Mouse (Mus musculus) left cerebral cortex, adult 8-10 months (tissue): Measurements from ENCODE around the gene Tmem203. TPM values are rescaled to one million over a fixed set of nuclear protein-coding genes. Genes with fewer than 3 reads are reported as not detected.

Experiments used
- DNase-seq, 2 experiments: peaks; one replicate each; pipeline ENCODE4 v3.0.0; 2022; ENCODE audit warnings: low spot score in 2 of 2
- total RNA-seq, 4 experiments: library from RNA; stranded (reverse); gene quantifications; 2 replicates each; pipeline ENCODE4 v1.2.4; 2022

The Tmem203 gene
- total RNA-seq, 4 experiments from 2014 or later = 31.7 to 38.3 (median 36.3) TPM

DNA sequence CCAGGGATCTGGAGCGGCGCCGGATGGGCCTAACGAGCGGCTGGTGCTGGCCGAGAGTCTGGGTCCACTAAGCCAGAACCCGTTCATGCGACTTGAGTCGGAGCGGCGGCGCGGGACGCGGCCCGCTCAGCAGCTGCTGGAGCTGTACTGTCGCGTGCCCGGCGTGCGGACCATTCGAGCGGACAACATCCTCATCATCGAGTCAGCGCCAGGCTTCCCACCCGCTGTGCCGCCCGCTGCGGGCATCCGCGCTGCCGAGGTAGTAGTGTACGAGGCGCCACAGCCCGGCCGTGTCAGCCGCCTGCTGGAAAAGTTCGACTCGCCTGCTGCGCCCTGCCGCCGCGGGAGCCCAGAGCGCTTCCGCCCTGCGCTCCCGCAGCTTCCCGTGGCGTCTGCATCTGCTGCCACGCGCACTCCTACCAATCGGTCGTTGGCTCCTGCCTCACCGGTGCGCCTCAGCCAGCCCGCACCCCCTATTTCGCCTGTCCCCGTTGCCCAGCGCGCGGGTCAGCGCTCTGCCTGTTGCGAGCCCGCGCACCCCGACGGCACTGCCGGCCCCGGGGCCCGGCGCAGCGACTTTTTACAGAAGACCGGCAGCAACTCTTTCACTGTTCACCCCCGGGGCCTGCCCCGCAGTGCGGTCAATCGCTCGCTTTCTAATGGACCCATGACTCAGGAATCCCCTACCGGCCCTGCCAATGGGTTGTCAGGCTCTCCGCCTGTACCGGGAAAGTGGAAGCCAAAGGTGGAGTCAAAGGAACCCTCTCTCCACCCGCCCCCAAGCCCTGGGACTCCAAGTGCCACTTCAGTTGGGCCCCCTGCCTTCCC is 7.8 kb downstream of the Tmem203 start:
- no peak for DNase-seq

DNA sequence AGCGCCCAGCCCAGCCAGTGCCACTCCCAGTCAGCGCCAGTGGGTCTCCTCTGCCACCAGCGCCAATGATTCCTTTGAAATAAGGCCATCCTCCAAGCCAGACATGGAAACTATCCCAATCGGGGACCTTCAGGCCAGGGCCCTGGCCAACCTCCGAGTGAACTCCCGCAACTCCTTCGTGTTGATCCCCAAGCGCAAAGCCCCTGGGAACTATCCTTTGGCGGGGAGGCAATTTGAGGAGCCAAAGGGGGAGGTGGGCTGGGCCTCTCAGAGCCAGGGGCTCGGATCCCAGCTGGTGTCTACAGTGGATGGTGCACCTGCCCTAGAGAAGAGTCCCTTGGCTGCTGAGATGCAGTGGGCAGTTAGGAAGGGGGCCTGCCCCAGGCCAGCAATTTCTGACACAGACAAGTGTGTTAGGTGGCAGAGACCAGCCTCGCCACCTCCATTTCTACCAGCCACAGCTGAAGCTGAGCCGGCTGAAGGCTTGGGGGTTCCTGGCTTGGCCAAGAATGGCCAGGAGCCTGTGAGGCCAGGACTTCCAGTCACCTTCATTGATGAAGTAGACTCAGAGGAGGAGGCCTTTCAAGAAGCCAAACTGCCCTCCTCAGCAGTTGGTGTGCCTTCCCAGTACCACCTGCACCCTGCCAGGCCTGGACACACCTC is 8.5 kb downstream of the Tmem203 start:
- DNase-seq = no peak

GRCm38 (mm10) chr2:25264286-25264660 is 9.0 kb downstream of the Tmem203 start:
- DNase-seq = no peak

DNA sequence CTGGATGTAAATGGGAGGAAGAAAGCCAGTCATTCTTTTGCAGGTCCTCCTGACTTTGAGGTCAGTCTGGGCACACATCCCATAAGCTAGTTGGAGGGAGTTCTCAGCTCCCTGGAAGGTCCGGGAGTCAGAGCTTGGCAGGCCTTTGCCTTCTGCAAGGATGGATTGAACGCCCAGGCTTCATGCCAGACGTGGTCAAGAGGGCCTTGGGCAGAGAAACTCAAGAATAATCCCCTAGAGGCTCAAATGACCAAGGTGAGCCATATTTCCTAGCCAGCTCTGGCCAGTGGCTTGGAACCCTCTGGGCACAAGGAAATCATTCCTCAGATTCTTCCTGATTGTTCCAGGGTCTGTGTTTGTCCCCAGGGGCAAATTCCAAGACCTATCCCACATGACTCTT is 9.6 kb downstream of the Tmem203 start:
- DNase-seq = no peak

DNA sequence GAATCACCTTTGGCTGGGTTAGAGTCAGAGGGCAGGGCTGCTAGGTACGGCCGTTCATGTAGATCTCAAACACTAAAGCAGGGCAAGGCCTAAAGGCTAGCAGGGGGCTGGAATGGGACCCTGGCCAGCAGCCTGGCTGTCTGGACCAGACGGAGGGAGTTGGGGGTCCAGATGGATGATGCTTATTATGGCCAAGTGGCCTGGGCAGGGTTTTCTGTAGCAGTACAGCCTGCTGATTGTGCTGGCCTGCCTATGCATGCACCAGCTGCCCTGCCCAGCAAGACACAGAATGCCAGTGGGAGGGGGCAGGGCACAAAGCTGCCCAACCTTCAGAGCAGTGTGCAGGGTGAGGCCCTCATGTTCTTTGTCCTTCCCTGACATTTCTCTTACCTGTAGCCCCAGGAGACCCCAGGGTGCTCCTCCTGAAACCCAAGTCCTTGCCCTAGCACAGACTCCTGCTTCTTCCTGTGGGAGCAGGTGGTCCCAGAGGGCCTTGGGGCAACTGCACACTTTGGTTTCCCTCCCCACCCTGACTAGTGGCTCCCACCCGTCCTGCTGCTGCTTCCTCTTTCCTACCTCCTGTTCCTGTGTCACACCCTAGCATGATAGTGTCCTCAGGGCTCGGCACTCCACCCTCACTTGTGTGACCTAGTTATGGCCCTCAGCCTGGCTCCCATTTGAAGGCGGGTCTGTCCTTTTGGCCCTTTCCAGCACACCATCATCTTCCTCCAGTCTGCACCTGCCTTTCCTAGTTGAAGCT is 10.8 kb downstream of the Tmem203 start:
- DNase-seq = no peak

DNA sequence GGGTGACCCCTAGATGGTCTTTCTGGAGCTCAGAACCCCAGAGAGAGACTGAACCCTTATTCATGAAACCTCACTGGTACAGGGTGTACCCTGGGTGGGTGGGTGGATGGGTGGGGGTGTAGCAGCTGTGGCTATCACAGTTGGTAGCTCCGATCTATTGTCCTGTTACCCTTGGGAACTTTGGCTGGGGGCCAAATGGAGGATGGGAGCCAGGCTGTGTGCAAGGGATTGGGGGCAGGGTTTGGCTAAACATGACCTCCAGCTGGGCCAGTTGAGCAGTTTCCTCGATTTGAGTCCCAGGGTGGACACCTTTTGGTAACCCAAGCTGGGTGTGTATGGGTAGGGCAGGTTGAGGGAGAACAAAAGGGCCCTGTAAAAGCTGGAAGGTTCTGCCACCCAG is 11.5 kb downstream of the Tmem203 start:
- DNase-seq = peak in 1 of 2 experiments; percentile 80

- peak in 1 of 2 experiments; percentile 72 for DNase-seq
Measured at GRCm38 (mm10) chr2:25267241-25267640, 12.0 kb downstream of the Tmem203 start.

DNA sequence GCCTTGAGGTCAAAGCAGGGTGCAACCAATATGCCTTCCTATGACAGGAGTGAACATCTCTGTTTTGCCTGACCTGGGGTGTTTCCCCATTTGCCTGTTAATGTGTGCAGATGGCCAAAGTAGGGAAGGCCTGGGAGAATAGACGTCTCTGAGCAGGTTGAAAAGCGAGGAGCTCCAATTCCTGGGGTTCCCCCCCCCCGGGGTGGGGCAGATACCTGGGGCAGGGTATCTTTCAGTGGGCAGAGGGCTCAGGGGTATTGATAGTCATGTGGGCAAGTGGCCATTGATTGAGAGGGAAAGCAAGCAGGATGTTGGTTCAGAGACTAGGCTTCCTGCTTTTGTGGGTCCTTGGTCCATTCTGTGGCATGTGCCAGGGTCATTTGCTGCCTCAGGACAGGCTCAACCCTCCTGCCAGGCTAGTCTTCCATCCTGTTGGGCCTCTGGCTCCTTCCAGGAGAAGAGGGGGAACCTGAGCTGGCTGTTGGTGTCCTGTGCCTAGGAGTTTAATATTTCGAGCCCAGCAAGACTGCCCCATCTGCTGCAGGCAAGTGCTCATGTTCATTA is 12.6 kb downstream of the Tmem203 start:
- no peak for DNase-seq

GRCm38 (mm10) chr2:25271827-25272511 is 16.7 kb downstream of the Tmem203 start, which contains the start of the genes Ssna1 and Anapc2:
Gene Ssna1, minus strand, starts transcription at chr2:25272438.
Gene Anapc2, plus strand, starts transcription at chr2:25272478.
- DNase-seq = peak; percentile 94 to 99

DNA sequence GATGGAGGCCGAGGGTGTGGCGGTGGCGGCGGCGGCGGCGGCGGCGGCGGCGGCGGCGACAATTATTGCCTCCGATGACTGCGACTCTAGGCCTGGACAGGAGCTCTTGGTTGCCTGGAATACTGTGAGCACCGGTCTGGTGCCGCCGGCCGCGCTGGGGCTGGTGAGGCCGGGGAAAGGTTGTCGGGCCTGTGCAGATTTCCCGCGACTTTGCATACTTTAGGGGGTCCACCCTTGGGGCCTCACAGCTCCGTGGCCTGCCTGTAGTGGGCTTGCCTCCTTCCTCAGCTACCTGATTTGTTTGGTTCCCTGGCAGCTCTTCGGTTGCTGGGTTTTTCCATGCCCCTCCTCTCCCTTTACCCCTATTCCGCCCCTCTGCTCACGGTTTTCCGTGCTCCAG is 17.3 kb downstream of the Tmem203 start:
- no peak for DNase-seq

GRCm38 (mm10) chr2:25273010-25273409 is 17.8 kb downstream of the Tmem203 start:
- no peak for DNase-seq

DNA sequence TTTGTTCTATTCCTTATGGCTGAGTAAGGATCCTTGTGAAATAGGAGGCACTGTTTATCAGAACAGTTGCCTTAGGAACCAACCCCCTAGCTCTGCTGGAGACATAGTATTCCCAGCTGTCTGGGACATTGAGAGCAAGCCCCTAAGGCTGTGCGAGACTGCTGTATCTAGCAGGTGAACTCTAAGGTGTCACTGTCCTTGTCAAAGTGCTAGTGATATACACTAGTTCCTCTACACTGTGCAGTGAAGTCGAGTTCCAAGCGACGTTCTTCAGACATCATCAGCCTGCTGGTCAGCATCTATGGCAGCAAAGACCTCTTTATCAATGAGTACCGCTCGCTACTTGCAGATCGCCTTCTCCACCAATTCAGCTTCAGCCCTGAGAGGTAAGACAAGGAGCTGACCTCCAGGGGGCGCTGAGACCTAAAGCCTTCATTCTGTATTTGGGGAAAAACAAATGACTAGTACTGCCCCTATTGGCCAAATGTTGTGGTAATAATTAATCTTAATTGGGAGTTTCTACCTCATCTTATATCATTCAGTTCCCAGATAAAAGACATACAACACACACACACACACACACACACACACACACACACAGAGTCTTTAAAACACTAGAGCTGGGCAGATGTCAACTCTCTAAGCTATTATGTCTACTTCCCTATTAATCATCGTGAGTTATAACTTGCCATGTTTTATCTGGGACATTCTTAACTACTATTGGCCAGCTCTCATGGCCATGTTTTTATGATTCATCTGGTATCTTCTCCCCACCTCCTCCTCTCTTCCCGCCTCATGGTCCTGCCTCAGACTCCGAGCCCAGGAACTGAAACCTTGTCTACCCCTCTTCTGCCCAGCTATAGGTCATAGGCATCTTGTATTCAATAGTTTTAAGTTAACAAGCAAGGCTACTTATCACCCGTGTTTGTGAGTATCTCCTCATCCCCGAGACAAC is 24.0 kb downstream of the Tmem203 start:
- DNase-seq = no peak

- no peak for DNase-seq
Measured at GRCm38 (mm10) chr2:25285551-25285950, 30.3 kb downstream of the Tmem203 start.

GRCm38 (mm10) chr2:25286314-25286713 is 31.1 kb downstream of the Tmem203 start:
- no peak for DNase-seq

DNA sequence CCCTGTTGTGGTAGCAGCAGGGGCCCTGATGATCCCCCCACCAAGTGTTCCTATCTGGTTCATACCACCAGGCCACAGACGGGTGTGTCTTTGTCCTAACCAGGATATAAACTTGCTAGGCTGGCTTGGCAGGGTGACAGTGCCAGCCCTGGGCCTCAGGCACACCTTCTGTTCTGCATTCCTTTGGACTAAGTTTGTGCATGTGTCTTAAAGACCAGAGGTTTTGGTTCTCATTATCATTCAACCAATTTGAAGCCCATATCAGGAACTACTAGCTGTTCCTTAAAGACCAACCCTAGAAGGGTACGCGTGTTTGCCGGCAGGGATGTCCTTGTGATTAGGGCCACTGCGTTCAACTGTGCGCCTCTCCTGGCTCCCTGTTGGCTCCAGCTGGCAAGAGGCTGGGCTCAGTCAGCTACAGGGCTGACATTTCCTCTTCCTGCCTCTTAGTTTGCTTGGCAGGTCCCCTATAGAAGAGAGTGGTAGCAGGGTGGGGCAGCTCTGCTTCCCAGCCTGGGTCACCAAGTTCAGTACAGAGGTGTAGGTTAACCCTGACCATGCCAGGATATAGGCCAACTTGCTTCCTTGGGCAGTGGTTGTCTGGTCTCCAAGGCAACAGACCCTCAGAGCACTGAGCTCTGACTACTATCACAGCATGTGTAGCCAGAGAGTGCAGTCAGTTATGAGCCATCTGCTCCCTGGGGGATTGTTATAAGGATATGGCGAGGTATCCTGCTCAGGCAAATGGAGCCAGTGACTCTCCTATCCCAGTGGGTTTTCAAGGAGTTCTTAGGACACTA is 31.8 kb downstream of the Tmem203 start:
- DNase-seq = no peak

- no peak for DNase-seq
Measured at GRCm38 (mm10) chr2:25287927-25288649, 32.8 kb downstream of the Tmem203 start, which contains the start of gene Tmem210. Gene Tmem210, plus strand, starts transcription at chr2:25288145.

- no peak for DNase-seq
Measured at GRCm38 (mm10) chr2:25288734-25289345, 33.6 kb downstream of the Tmem203 start.

GRCm38 (mm10) chr2:25289651-25290050 is 34.4 kb downstream of the Tmem203 start, which contains the start of gene Lrrc26:
Gene Lrrc26, plus strand, starts transcription at chr2:25289915.
- DNase-seq = no peak
